Mouse (Mus musculus): Measurements from ENCODE around the gene Tlx1. TPM values are rescaled to one million over a fixed set of nuclear protein-coding genes. Genes with fewer than 3 reads are reported as not detected.
A peak's percentile ranks its signal among the peaks of the same experiment; 100 is the strongest.

Gene Tlx1
- not detected in 2 replicates for total RNA-seq (2017)

DNA sequence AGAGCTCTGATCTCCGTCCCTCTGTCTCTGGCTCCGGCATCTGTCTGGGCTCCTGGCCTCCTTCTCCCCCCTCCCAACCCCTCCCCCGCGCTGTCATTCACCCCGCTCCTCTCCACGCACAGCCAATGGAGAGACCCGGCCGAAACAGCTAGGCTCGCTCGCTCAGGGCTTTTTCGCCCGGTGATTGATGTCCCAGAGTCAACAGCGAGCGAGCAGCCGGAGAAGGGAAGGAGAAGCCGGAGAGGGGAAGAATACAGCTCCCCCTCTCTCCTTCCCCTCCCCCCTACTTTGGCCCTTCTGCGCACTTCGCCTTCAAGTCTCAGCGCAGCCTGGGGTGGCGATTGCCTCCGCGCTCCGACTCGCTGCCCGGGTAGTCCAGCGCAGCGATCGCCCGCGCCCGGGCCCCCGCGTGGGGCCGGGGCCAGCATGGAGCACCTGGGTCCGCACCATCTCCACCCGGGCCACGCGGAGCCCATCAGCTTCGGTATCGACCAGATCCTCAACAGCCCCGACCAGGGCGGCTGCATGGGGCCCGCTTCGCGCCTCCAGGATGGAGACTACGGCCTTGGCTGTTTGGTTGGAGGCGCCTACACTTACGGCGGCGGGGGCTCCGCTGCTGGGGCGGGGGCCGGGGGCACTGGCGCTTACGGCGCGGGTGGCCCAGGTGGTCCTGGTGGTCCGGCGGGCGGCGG lies at the start of gene Tlx1:
TSS of gene Tlx1 (plus strand) at position 191 of the 692 bp plus-strand sequence.
- no peak for ATAC-seq (ENCODE audit: extremely low read depth, insufficient number of reproducible peaks, low FRiP score, poor library complexity, severe bottlenecking)

DNA sequence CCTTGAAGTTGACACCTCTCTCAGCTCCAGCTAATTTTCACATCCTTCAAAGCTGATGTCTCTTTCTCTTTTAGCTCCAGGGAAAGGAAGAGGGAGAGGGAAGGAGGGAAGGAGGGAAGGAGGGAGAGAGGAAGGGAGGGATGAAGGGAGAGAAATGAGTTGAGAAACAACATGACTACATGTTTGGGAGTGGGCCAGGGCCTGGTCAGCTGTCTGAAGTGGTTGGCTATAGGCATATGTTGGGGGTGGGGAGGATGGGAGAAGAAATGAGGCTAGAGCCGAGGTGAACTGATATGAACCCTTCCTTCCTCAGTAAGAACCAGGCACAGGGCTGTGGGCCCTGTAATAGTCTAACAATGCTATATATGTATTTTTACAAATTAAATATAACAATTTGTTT lies 44.9 kb upstream of the Tlx1 start:
- ATAC-seq (ENCODE audit: extremely low read depth, insufficient number of reproducible peaks, low FRiP score, poor library complexity, severe bottlenecking), result no peak

DNA sequence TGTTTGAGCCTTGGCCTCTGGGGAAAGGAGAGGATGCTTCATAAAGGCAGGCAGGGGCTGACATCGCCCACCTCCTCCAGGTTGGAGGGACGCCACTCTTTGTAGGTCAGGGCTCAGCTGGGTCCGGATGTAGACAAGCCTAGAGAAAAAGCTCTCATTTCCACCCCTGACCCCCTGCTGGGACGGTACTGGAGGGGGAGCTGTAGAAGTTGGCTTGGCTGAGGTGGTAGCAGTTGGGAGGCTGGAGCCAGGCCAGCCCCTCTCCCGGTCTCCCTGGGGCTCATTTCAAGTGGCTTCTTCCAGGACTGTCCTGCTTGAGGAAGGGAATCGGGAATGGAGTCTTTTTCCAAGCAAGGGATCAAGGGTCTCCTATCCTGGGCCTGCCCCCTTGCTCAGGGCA lies 43.8 kb upstream of the Tlx1 start:
- no peak for ATAC-seq (ENCODE audit: extremely low read depth, insufficient number of reproducible peaks, low FRiP score, poor library complexity, severe bottlenecking)

- ATAC-seq (ENCODE audit: extremely low read depth, insufficient number of reproducible peaks, low FRiP score, poor library complexity, severe bottlenecking), result no peak
Observed at GRCm38 (mm10) chr19:45110681-45111080, 39.8 kb upstream of the Tlx1 start.

DNA sequence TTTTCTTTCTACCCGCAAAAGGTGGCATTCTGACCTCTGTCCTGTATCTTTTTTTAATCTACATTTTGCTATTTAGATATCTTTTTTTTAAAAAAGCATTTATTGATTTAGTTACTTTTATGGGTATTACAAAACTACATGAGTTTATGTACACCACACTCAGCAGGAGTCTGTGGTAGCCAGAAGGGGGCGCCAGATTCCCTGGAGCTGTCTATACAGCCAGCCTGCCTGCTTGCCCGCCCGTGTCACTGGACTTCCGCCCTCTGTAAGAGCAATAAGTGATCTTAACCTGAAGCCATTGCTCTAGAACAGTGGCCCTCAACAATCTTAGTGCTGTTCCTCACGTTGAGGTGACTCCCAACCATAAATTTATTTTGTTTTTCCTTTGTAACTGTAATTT lies 38.0 kb upstream of the Tlx1 start:
- no peak for ATAC-seq (ENCODE audit: extremely low read depth, insufficient number of reproducible peaks, low FRiP score, poor library complexity, severe bottlenecking)

DNA sequence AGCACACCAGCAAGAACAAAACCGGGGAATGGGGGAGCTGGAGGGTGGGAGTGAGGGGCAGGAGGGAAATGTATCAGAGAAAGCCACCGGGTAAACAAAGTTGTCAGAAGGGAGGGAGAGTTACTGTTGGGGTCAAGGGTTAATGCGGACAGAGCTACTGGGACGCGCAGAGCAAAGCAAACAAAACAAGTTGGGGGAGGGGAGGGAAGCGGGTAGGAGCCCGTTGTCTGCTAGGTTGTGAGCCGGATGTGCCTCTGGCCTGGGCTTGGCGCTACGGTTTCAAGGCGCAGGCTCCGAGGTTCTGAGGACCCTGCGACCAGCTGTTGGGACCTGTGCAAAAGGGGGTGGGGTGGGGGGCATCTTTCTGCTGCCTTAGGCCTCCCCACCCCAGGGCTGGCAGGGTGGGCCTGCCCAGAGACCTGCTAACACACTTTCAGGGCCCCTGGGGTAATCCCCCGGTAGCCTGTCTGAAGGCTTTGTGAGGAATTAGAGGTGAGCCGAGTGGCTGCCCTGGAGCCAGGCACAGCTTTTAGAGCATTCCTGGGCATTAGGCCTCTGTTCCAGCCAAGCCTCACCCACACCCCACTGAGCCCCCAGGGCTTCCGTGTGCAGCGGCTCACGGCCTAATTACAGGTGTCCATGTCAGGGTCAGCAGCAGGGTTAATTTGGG lies 36.6 kb upstream of the Tlx1 start:
- ATAC-seq (ENCODE audit: extremely low read depth, insufficient number of reproducible peaks, low FRiP score, poor library complexity, severe bottlenecking), result no peak

- no peak for ATAC-seq (ENCODE audit: extremely low read depth, insufficient number of reproducible peaks, low FRiP score, poor library complexity, severe bottlenecking)
Observed at GRCm38 (mm10) chr19:45114772-45115171, 35.7 kb upstream of the Tlx1 start.

DNA sequence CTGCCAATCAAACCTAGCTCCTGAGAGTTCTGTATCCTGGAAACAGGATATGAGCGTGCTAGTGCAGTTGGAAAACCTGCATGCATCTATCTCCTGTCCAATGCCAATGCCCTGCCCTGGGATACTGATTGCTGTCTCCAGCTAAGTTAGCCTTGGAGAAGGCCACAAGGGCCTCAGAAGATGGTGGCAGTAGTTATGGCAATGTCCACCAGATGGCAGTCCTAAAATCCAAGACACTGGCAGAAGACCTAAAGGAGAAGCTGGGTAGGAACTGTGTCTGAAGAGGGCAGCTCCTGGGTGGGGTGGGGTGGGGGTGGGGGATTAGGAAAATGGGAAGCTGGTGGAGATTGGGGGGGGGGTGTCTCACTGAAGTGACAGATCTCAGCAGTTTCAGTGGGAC lies 33.7 kb upstream of the Tlx1 start:
- peak; percentile 21; the same call in 1 of the 2 replicates for ATAC-seq (ENCODE audit: extremely low read depth, insufficient number of reproducible peaks, low FRiP score, poor library complexity, severe bottlenecking)

- no peak for ATAC-seq (ENCODE audit: extremely low read depth, insufficient number of reproducible peaks, low FRiP score, poor library complexity, severe bottlenecking)
Observed at GRCm38 (mm10) chr19:45131966-45132628, 18.4 kb upstream of the Tlx1 start.

- ATAC-seq (ENCODE audit: extremely low read depth, insufficient number of reproducible peaks, low FRiP score, poor library complexity, severe bottlenecking), result no peak
Observed at GRCm38 (mm10) chr19:45142531-45142930, 7.9 kb upstream of the Tlx1 start.

GRCm38 (mm10) chr19:45143214-45143895 lies 7.1 kb upstream of the Tlx1 start:
- no peak for ATAC-seq (ENCODE audit: extremely low read depth, insufficient number of reproducible peaks, low FRiP score, poor library complexity, severe bottlenecking)

DNA sequence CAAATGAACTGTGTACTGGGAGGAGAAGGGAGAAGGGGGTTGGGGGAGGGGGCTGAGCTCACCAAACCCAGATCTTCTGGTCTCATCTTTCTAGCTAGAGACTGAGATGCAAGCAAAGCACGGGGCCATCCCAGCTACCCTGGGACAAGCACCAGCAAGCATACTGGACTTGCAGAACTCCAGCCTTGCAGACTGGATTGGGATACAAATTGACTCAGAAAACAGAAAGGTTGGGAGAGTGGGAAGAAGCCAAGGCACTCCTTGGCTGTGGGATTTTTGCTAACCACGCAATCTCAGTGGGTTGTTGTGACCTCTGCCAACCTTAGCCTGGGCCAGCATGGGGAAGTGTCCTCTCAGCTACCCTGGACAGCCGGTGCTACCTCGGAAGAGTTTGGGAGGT lies 3.4 kb upstream of the Tlx1 start:
- ATAC-seq (ENCODE audit: extremely low read depth, insufficient number of reproducible peaks, low FRiP score, poor library complexity, severe bottlenecking), result no peak

DNA sequence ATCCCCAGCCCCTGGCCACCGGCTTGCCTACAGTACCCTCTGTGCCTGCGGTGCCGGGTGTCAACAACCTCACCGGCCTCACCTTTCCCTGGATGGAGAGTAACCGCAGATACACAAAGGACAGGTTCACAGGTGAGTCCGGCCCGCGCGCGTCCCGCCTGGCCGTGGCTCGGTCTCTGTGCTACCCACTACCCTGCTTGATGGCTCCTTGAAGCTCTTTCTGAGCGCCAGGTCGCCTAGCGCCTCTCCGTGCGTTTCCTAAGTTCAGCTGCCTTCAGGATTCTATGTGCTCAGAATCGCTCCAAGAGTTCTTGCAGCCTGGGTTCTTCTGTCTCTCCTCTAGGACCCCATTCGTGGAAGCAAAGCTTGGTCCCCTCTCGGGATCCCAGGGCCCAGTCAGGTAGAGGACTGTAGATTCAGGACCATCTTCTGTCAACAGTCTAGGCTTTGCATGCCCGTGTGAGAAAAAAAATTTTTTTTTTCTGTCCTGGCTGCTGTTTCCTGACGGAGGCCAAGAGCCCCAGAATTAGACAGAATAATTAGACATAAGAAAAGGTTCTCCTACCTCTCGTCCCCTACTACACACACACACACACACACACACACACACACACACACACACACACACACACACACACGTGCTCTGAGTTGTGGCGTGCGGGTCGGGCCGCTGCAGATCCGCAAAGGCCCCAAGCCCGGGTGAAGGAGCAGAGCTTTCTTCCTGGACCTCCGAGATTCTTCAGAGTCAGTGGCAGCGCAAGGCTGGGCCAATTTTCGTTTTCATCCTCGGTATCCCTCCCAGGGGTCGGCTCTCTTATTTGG lies 1.1 kb downstream of the Tlx1 start:
- ATAC-seq (ENCODE audit: extremely low read depth, insufficient number of reproducible peaks, low FRiP score, poor library complexity, severe bottlenecking), result no peak

DNA sequence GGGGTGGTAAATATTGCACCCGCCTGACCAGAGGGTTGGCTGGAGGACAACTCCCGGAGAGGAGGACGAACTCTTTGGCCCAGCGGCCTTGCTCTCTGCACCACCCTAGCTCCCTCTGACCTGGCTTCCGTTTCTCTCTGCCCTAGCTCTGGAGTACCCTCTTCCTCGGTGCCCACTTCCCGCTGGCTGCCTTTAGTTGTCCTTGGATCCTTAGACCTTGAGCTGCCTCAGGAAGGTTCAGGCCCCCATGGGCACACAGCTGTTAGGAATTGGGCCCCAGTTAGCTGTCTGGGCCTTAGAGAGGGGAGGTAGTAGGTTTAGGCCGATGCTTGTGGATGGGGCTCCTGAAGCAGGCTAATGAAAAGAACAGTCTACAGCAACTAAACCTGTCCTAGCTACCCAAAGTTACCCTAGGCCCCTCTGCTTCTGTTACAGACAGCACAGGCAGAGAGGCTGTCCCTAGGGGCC lies 1.7 kb downstream of the Tlx1 start:
- ATAC-seq (ENCODE audit: extremely low read depth, insufficient number of reproducible peaks, low FRiP score, poor library complexity, severe bottlenecking), result no peak

DNA sequence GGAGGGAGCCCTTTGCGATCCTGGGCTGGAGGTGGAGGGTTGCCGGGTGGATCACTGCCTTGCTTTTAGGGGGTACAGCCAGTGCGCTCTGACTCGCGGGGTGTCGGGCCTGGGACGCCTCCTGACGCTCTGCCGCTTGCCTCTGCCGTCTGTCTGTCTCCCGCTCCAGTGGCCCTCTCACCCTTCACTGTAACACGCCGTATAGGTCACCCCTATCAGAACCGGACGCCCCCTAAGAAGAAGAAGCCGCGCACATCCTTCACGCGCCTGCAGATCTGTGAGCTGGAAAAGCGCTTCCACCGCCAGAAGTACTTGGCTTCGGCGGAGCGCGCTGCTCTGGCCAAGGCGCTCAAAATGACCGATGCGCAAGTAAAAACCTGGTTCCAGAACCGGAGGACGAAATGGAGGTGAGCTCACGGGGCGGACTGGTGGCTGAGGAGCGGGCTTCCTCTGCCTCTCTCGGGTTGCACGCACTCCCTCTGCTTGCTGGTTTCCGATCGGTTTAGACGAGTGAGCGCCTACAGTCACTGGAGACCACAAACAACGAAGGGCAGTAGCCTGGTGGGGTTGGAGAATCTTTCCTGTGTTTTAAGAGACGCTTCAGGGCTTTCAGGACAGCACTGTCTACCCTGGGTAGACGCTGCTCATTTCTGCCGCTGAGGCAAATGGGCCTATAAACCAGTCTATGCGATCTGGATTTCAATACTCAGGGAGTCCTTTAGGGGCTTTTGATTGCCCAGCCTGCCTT lies 3.0 kb downstream of the Tlx1 start:
- no peak for ATAC-seq (ENCODE audit: extremely low read depth, insufficient number of reproducible peaks, low FRiP score, poor library complexity, severe bottlenecking)

DNA sequence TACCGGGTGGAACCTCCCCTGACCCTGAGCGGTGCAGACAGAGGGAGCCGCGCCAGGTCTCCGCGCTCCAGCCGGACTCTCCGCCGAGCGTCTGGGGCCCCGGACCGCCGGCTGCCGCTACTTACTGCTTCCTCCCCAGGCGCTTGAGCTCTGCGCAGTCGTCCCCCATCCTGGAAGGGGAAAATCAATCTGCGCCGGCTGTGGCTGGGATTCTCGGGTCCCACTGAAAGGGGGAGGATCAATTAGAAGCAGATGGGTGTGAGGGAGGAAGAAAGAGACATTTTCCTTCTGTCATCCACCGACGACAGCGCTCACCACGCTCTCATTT lies 3.5 kb downstream of the Tlx1 start:
- no peak for ATAC-seq (ENCODE audit: extremely low read depth, insufficient number of reproducible peaks, low FRiP score, poor library complexity, severe bottlenecking)

DNA sequence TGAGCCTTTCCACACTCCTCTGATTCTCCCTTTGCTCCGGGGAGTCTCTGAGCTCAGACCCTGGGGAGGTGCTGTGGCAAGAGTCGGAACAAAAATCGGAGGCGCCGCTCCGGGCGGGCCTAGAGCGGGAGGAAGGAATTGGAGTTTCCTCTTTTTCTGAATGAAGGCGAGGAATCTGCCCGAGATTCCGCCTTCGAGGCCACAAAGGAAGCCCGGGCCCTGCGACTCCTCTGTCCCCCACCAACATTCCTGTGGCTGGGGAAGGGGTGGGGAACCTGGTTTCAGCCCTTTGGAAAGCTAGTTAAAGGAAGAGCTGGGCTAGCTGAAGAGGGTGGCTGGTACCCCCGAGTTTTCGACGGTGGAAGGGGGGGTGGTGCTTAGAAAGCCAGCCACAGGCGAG lies 4.0 kb downstream of the Tlx1 start:
- ATAC-seq (ENCODE audit: extremely low read depth, insufficient number of reproducible peaks, low FRiP score, poor library complexity, severe bottlenecking), result no peak

GRCm38 (mm10) chr19:45155141-45155790 lies 4.8 kb downstream of the Tlx1 start:
- ATAC-seq (ENCODE audit: extremely low read depth, insufficient number of reproducible peaks, low FRiP score, poor library complexity, severe bottlenecking), result no peak
